Mouse (Mus musculus): ENCODE measurements around the gene Gak. TPM values are rescaled to one million over a fixed set of nuclear protein-coding genes. Genes with fewer than 3 reads are reported as not detected.

Gene Gak
- polyA plus RNA-seq, 1 experiment from 2014 or later, result 55.9 TPM

Other genes starting within 250 kb of the Gak start
- 0.30 and 0.57 TPM in 2 replicates for gene Pde6b, start 241.4 kb downstream of the Gak start, polyA plus RNA-seq (2015; fragmentation: Nextera tagmentation; extraction: Ambion mirVana)
- 350 and 353 TPM in 2 replicates for gene Atp5k, start 195.3 kb downstream of the Gak start, polyA plus RNA-seq (2015; fragmentation: Nextera tagmentation; extraction: Ambion mirVana)
- gene Mfsd7a, start 180.9 kb downstream of the Gak start, polyA plus RNA-seq (2015; fragmentation: Nextera tagmentation; extraction: Ambion mirVana), result 0.14 and 0.21 TPM in 2 replicates
- gene Pcgf3, start 168.5 kb downstream of the Gak start, polyA plus RNA-seq (2015; fragmentation: Nextera tagmentation; extraction: Ambion mirVana), result 25.7 and 27.5 TPM in 2 replicates
- gene Cplx1, start 79.7 kb downstream of the Gak start, polyA plus RNA-seq (2015; fragmentation: Nextera tagmentation; extraction: Ambion mirVana), result 70.7 and 88.6 TPM in 2 replicates
- 22.0 and 25.1 TPM in 2 replicates for gene Tmem175, start within 50 bp of the Gak start, polyA plus RNA-seq (2015; fragmentation: Nextera tagmentation; extraction: Ambion mirVana)
- gene Idua, start 30.6 kb upstream of the Gak start, polyA plus RNA-seq (2015; fragmentation: Nextera tagmentation; extraction: Ambion mirVana), result 13.1 and 14.4 TPM in 2 replicates
- gene Dgkq, start 39.9 kb upstream of the Gak start, polyA plus RNA-seq (2015; fragmentation: Nextera tagmentation; extraction: Ambion mirVana), result 33.0 and 36.9 TPM in 2 replicates
- 4.3 and 4.4 TPM in 2 replicates for gene Slc26a1, start 45.8 kb upstream of the Gak start, polyA plus RNA-seq (2015; fragmentation: Nextera tagmentation; extraction: Ambion mirVana)
- 3.3 and 3.5 TPM in 2 replicates for gene Fgfrl1, start 62.6 kb upstream of the Gak start, polyA plus RNA-seq (2015; fragmentation: Nextera tagmentation; extraction: Ambion mirVana)
- gene Rnf212, start 145.2 kb upstream of the Gak start, polyA plus RNA-seq (2015; fragmentation: Nextera tagmentation; extraction: Ambion mirVana), result not detected in 2 replicates
- gene Tmed11, start 165.6 kb upstream of the Gak start, polyA plus RNA-seq (2015; fragmentation: Nextera tagmentation; extraction: Ambion mirVana), result not detected in 2 replicates
- not detected in 2 replicates for gene Vmn2r8, start 179.1 kb upstream of the Gak start, polyA plus RNA-seq (2015; fragmentation: Nextera tagmentation; extraction: Ambion mirVana)
- not detected in 2 replicates for gene Vmn2r9, start 222.8 kb upstream of the Gak start, polyA plus RNA-seq (2015; fragmentation: Nextera tagmentation; extraction: Ambion mirVana)

All from midbrain, embryonic 16.5 days (tissue).